Mouse (Mus musculus): ENCODE measurements around the gene Zhx3. TPM values are rescaled to one million over a fixed set of nuclear protein-coding genes. Genes with fewer than 3 reads are reported as not detected.

The Zhx3 gene
- total and polyA plus RNA-seq, 2 experiments from 2014 or later = 18.9 to 53.0 TPM

DNA sequence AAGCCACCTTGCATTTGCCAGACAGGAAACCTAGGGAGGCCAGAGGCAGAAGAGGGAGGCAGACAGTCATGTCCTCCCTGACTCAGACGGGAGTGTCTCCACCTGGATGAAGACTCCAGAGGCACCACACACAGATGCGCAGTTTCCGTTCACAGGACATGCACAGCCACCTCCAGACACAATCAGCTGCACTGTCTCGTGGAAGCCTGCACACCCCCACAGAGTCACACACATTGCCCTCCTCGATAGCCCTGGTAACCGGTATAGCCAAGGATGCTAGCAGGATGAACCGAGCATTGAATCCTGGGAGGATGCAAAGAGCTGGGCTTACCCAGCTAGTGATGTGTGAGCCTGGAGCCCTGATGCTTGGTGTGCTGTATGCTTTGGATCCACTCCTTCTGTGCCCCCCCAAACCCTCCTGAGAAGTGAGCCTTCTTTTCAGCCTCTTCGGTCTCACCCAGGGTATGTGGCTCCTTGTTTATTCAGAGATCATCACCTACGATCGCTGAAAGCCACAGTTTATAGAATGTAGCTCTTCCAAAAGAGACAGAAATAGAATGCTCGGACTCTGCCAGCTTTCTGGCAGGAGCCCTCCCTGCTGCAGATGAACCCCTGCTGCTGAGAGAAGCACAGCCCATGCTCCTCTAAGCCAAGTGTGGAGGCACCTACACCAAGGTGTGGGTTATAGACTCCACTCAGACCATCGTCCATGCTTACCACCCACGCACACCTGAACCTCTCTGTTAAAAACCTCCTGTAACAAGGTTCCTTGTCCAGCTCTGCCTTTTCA lies 43.2 kb upstream of the Zhx3 start:
- Histone ChIP-seq H3K9me3 (ENCODE audit: low read length) (no peaks in the 10 kb centered on the region), H3K9ac (replicated peaks; ENCODE audit: low read length) (no peak overlapping the region), H3K4me1 (ENCODE audit: insufficient read depth, low read length) (peaks cover 7% of the 10 kb centered on the region), H3K36me3 (ENCODE audit: insufficient read depth, low read length) (no peaks in the 10 kb centered on the region), H3K4me3 (ENCODE audit: low read length) (no peak overlapping the region), H3K4me2 (ENCODE audit: low read depth, low read length) (no peak overlapping the region), H3K27ac (no peak overlapping the region), H3K27me3 (ENCODE audit: insufficient read depth, low read length) (peaks cover 17% of the 10 kb centered on the region; the same call in 1 of the 2 replicates)
- ATAC-seq = no peak
- no peak for TF ChIP-seq CTCF (IDR thresholded peaks at IDR 0.05; ENCODE audit: low read depth)
- no peak for DNase-seq (ENCODE audit: low spot score)
- whole genome bisulfite sequencing = 63% methylated on average over 13 of the region's 13 CpGs

DNA sequence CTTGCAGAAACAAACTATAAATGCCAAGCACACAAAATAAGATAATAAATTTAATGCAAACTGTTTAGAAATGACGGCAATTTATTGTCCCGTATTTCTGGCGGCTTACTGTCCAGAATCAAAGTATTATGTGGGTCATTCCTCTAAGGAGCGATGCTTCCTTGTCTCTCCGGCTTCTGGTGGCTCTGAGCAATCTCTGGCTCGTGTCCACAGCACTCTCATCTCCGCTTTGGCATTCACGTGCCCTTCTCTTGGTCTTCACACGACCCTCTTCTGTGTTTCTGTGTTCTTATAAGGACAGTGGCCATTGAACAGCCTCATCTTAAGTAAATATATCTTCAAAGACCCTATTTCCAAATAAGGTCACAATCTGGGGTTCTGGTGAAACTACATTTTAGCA lies 41.9 kb upstream of the Zhx3 start:
- H3K27ac ChIP-seq = no peak overlapping the region
- peaks cover 26% of the 10 kb centered on the region; the same call in 1 of the 2 replicates for H3K27me3 ChIP-seq (ENCODE audit: insufficient read depth, low read length)
- no peak overlapping the region for H3K9ac ChIP-seq (replicated peaks; ENCODE audit: low read length)
- DNase-seq (ENCODE audit: low spot score) (no peak), ATAC-seq (no peak)
- no peaks in the 10 kb centered on the region for H3K36me3 ChIP-seq (ENCODE audit: insufficient read depth, low read length)
- 80% methylated on average over 9 of the region's 9 CpGs for WGBS
- peaks cover 7% of the 10 kb centered on the region for H3K4me1 ChIP-seq (ENCODE audit: insufficient read depth, low read length)
- no peaks in the 10 kb centered on the region for H3K9me3 ChIP-seq (ENCODE audit: low read length)
- no peak for TF ChIP-seq CTCF (IDR thresholded peaks at IDR 0.05; ENCODE audit: low read depth)
- no peak overlapping the region for H3K4me3 ChIP-seq (ENCODE audit: low read length)
- H3K4me2 ChIP-seq (ENCODE audit: low read depth, low read length) = no peak overlapping the region

- peaks cover 7% of the 10 kb centered on the region for H3K4me1 ChIP-seq (ENCODE audit: insufficient read depth, low read length)
- ATAC-seq (peak; percentile 27; the same call in 1 of the 2 replicates), DNase-seq (ENCODE audit: low spot score) (peak; percentile 23)
- peaks cover 26% of the 10 kb centered on the region; the same call in 1 of the 2 replicates for H3K27me3 ChIP-seq (ENCODE audit: insufficient read depth, low read length)
- H3K9ac ChIP-seq (replicated peaks; ENCODE audit: low read length) = 0 out of 2 replicates have a peak within 1 kb of the TSS, but pooled peaks have one; percentile 17
- H3K36me3 ChIP-seq (ENCODE audit: insufficient read depth, low read length) = no peaks in the 10 kb centered on the region
- peak within 1 kb of the TSS; percentile 38 for H3K4me3 ChIP-seq (ENCODE audit: low read length)
- WGBS = 2% methylated on average over 44 of the region's 46 CpGs
- no peaks in the 10 kb centered on the region for H3K9me3 ChIP-seq (ENCODE audit: low read length)
- peak within 1 kb of the TSS; percentile 65 for H3K4me2 ChIP-seq (ENCODE audit: low read depth, low read length)
- H3K27ac ChIP-seq = no peak within 1 kb of the TSS
- no peak for TF ChIP-seq CTCF (IDR thresholded peaks at IDR 0.05; ENCODE audit: low read depth)
These were observed 39.5 kb upstream of the Zhx3 start, which contains the start of gene Emilin3 for GRCm38 (mm10) chr2:160912231-160912671. Emilin3 (minus strand) TSS chr2:160912328.

- no peaks in the 10 kb centered on the region for H3K9me3 ChIP-seq (ENCODE audit: low read length)
- peaks cover 26% of the 10 kb centered on the region; the same call in 1 of the 2 replicates for H3K27me3 ChIP-seq (ENCODE audit: insufficient read depth, low read length)
- TF ChIP-seq CTCF (IDR thresholded peaks at IDR 0.05; ENCODE audit: low read depth) = no peak
- peaks cover 7% of the 10 kb centered on the region for H3K4me1 ChIP-seq (ENCODE audit: insufficient read depth, low read length)
- H3K27ac ChIP-seq = no peak overlapping the region
- H3K9ac ChIP-seq (replicated peaks; ENCODE audit: low read length) = 0 out of 2 replicates have a peak overlapping the region, but pooled peaks have one; percentile 17
- H3K36me3 ChIP-seq (ENCODE audit: insufficient read depth, low read length) = no peaks in the 10 kb centered on the region
- H3K4me3 ChIP-seq (ENCODE audit: low read length) = peak overlapping the region; percentile 38
- 1% methylated on average over 55 of the region's 64 CpGs for WGBS
- peak overlapping the region; percentile 65 for H3K4me2 ChIP-seq (ENCODE audit: low read depth, low read length)
- peak; percentile 50; the same call in 1 of the 2 replicates for ATAC-seq
- DNase-seq (ENCODE audit: low spot score) = peak; percentile 12
These were observed 38.9 kb upstream of the Zhx3 start for GRCm38 (mm10) chr2:160911558-160912201.

DNA sequence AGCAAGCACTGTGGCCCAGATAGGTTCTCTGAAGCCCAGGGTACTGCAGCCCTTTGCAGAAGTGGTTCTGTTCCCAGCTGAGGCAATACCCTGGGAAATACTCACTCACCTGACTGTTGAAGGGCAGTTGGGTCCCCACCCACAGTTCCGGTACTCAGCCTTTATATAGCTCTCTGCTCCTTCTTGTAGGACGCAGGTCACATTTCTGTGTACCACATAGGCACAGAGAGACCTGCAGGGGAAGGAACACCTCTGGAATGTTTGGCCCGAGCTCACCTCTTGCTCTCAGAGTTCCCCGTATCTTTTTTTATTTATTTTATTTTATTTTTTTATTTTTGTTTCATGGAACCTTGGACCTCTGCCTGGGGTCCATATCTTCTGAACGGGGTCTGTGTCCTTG lies 37.8 kb upstream of the Zhx3 start:
- Histone ChIP-seq H3K27me3 (ENCODE audit: insufficient read depth, low read length) (peaks cover 26% of the 10 kb centered on the region; the same call in 1 of the 2 replicates), H3K4me1 (ENCODE audit: insufficient read depth, low read length) (peaks cover 5% of the 10 kb centered on the region), H3K4me3 (ENCODE audit: low read length) (no peak overlapping the region), H3K36me3 (ENCODE audit: insufficient read depth, low read length) (no peaks in the 10 kb centered on the region), H3K9ac (replicated peaks; ENCODE audit: low read length) (no peak overlapping the region), H3K4me2 (ENCODE audit: low read depth, low read length) (no peak overlapping the region), H3K9me3 (ENCODE audit: low read length) (no peaks in the 10 kb centered on the region), H3K27ac (no peak overlapping the region)
- TF ChIP-seq CTCF (IDR thresholded peaks at IDR 0.05; ENCODE audit: low read depth) = no peak
- WGBS = 88% methylated on average over 5 of the region's 5 CpGs
- DNase-seq (ENCODE audit: low spot score) (no peak), ATAC-seq (no peak)

DNA sequence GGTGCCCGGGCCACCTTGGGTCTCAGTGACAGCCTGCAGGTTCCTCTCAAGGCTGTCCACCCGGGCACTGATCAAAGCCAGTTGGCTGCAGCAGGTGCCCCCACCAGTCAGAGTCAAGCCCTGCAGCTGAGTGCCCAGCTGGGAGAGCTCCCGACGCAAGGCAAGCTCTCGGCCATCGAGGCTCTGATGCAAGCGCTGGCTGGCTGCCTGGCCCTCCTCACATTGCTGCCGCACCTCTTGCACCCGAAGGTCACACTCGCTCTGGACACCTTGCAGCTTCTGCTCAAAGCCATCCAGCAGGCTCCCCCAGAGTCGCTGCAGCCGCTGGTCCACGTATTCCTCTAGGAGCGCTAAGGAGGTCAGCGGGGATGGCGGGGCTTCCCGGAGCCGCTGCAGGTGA lies 35.8 kb upstream of the Zhx3 start:
- no peak for TF ChIP-seq CTCF (IDR thresholded peaks at IDR 0.05; ENCODE audit: low read depth)
- H3K4me3 ChIP-seq (ENCODE audit: low read length) = no peak overlapping the region
- peaks cover 5% of the 10 kb centered on the region for H3K4me1 ChIP-seq (ENCODE audit: insufficient read depth, low read length)
- ATAC-seq = no peak
- no peak overlapping the region for H3K4me2 ChIP-seq (ENCODE audit: low read depth, low read length)
- peaks cover 26% of the 10 kb centered on the region; the same call in 1 of the 2 replicates for H3K27me3 ChIP-seq (ENCODE audit: insufficient read depth, low read length)
- H3K36me3 ChIP-seq (ENCODE audit: insufficient read depth, low read length) = no peaks in the 10 kb centered on the region
- no peak for DNase-seq (ENCODE audit: low spot score)
- no peaks in the 10 kb centered on the region for H3K9me3 ChIP-seq (ENCODE audit: low read length)
- no peak overlapping the region for H3K27ac ChIP-seq
- H3K9ac ChIP-seq (replicated peaks; ENCODE audit: low read length) = no peak overlapping the region
- WGBS = 55% methylated on average over 18 of the region's 18 CpGs
